Mouse (Mus musculus): Measurements from ENCODE around the gene Gm12216. TPM values are rescaled to one million over a fixed set of nuclear protein-coding genes. Genes with fewer than 3 reads are reported as not detected.

The Gm12216 gene
- polyA plus RNA-seq, 2 experiments = 0.43 to 0.74 TPM

GRCm38 (mm10) chr11:53794671-53795557 lies 64.1 kb downstream of the Gm12216 start:
- WGBS = 61% methylated on average over 25 of the region's 25 CpGs
- H3K9ac ChIP-seq (ENCODE audit: low read depth, low read length, severe bottlenecking) = no peak overlapping the region

DNA sequence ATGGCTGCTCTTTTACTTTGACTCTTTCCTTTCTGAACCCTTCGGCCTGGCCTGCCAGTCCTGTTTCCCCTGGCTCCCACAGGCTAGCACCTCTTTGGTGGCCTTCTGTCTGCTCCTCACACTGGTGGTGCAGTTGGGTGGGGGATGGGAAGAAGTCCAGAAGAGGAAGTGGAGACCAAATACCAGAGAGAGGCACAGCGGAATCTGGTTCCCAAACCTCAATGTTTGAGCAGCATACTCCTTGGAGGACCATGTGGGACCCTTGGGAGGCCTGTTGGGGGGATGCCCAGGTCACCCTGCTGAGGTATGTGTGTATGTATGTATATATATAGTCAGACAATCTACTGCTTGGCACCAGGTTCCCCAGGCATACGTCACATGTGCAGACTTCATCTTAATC lies 65.0 kb downstream of the Gm12216 start:
- no peak overlapping the region for H3K9ac ChIP-seq (ENCODE audit: low read depth, low read length, severe bottlenecking)
- H3K36me3 ChIP-seq (ENCODE audit: control insufficient read depth, insufficient read depth, low read length) = no peaks in the 10 kb centered on the region
- H3K27me3 ChIP-seq (ENCODE audit: control insufficient read depth, insufficient read depth, low read length) = no peaks in the 10 kb centered on the region
- H3K4me2 ChIP-seq (replicated peaks; ENCODE audit: low read depth, low read length, severe bottlenecking) = no peak overlapping the region
- no peak overlapping the region for H3K4me3 ChIP-seq (replicated peaks; ENCODE audit: low read length)
- no peaks in the 10 kb centered on the region for H3K9me3 ChIP-seq (ENCODE audit: control insufficient read depth, low read length)
- 72% methylated on average over 3 of the region's 3 CpGs for WGBS
- DNase-seq (ENCODE audit: low spot score) (no peak), ATAC-seq (ENCODE audit: low FRiP score, low read depth) (no peak)
- no peak for TF ChIP-seq POLR2A (IDR thresholded peaks at IDR 0.05; ENCODE audit: borderline replicate concordance, extremely low read depth, insufficient read depth, insufficient read length)
- no peak overlapping the region for H3K27ac ChIP-seq (replicated peaks; ENCODE audit: low read depth, low read length)
- H3K4me1 ChIP-seq (ENCODE audit: control insufficient read depth, insufficient read depth, low read length) = peaks cover 14% of the 10 kb centered on the region

More at GRCm38 (mm10) chr11:53794671-53795557, 64.1 kb downstream of the Gm12216 start:
- Histone ChIP-seq H3K4me2 (replicated peaks; ENCODE audit: low read depth, low read length, severe bottlenecking) (no peak overlapping the region), H3K27me3 (ENCODE audit: control insufficient read depth, insufficient read depth, low read length) (no peaks in the 10 kb centered on the region), H3K4me3 (replicated peaks; ENCODE audit: low read length) (no peak overlapping the region), H3K36me3 (ENCODE audit: control insufficient read depth, insufficient read depth, low read length) (no peaks in the 10 kb centered on the region), H3K27ac (replicated peaks; ENCODE audit: low read depth, low read length) (no peak overlapping the region), H3K9me3 (ENCODE audit: control insufficient read depth, low read length) (no peaks in the 10 kb centered on the region), H3K4me1 (ENCODE audit: control insufficient read depth, insufficient read depth, low read length) (peaks cover 14% of the 10 kb centered on the region)
- ATAC-seq (ENCODE audit: low FRiP score, low read depth) (no peak), DNase-seq (ENCODE audit: low spot score) (no peak)
- no peak for TF ChIP-seq POLR2A (IDR thresholded peaks at IDR 0.05; ENCODE audit: borderline replicate concordance, extremely low read depth, insufficient read depth, insufficient read length)

GRCm38 (mm10) chr11:53792986-53793385 lies 66.1 kb downstream of the Gm12216 start:
- 23% methylated on average over 3 of the region's 3 CpGs for WGBS
- Histone ChIP-seq H3K4me1 (ENCODE audit: control insufficient read depth, insufficient read depth, low read length) (peaks cover 14% of the 10 kb centered on the region), H3K9ac (ENCODE audit: low read depth, low read length, severe bottlenecking) (no peak overlapping the region), H3K36me3 (ENCODE audit: control insufficient read depth, insufficient read depth, low read length) (no peaks in the 10 kb centered on the region), H3K27ac (replicated peaks; ENCODE audit: low read depth, low read length) (no peak overlapping the region), H3K4me2 (replicated peaks; ENCODE audit: low read depth, low read length, severe bottlenecking) (no peak overlapping the region), H3K4me3 (replicated peaks; ENCODE audit: low read length) (no peak overlapping the region), H3K27me3 (ENCODE audit: control insufficient read depth, insufficient read depth, low read length) (no peaks in the 10 kb centered on the region), H3K9me3 (ENCODE audit: control insufficient read depth, low read length) (no peaks in the 10 kb centered on the region)
- no peak for TF ChIP-seq POLR2A (IDR thresholded peaks at IDR 0.05; ENCODE audit: borderline replicate concordance, extremely low read depth, insufficient read depth, insufficient read length)
- DNase-seq (ENCODE audit: low spot score) (peak; percentile 60), ATAC-seq (ENCODE audit: low FRiP score, low read depth) (no peak)

GRCm38 (mm10) chr11:53789277-53789676 lies 69.8 kb downstream of the Gm12216 start:
- Histone ChIP-seq H3K27ac (replicated peaks; ENCODE audit: low read depth, low read length) (no peak overlapping the region), H3K9me3 (ENCODE audit: control insufficient read depth, low read length) (no peaks in the 10 kb centered on the region), H3K27me3 (ENCODE audit: control insufficient read depth, insufficient read depth, low read length) (no peaks in the 10 kb centered on the region), H3K4me1 (ENCODE audit: control insufficient read depth, insufficient read depth, low read length) (peaks cover 7% of the 10 kb centered on the region; the same call in 1 of the 2 replicates), H3K4me3 (replicated peaks; ENCODE audit: low read length) (no peak overlapping the region), H3K9ac (ENCODE audit: low read depth, low read length, severe bottlenecking) (no peak overlapping the region), H3K4me2 (replicated peaks; ENCODE audit: low read depth, low read length, severe bottlenecking) (no peak overlapping the region), H3K36me3 (ENCODE audit: control insufficient read depth, insufficient read depth, low read length) (no peaks in the 10 kb centered on the region)
- TF ChIP-seq POLR2A (IDR thresholded peaks at IDR 0.05; ENCODE audit: borderline replicate concordance, extremely low read depth, insufficient read depth, insufficient read length) = no peak
- 63% methylated on average over 3 of the region's 3 CpGs for WGBS
- DNase-seq (ENCODE audit: low spot score) (no peak), ATAC-seq (ENCODE audit: low FRiP score, low read depth) (no peak)

DNA sequence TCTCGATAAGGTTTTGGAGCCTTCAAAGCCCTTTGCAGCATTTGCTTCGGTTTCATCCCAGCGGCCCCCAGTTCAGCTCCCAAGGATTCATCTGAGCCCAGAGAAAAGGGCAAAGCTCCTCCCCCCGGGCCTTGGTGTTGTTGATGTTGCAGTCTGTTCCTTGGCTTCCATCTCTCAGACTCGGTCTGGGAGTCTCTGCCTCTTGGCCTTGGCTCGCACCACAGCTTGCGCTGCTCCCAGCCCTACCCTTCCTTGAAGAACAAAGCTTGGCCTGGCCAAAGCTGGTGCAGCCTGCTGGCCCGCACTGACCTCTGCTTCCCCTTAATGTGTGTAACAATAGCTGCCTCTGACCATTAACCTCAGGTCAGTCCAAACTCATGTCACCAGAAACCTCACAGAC lies 70.9 kb downstream of the Gm12216 start:
- H3K4me3 ChIP-seq (replicated peaks; ENCODE audit: low read length) = no peak overlapping the region
- ATAC-seq (ENCODE audit: low FRiP score, low read depth) (no peak), DNase-seq (ENCODE audit: low spot score) (no peak)
- H3K9me3 ChIP-seq (ENCODE audit: control insufficient read depth, low read length) = no peaks in the 10 kb centered on the region
- no peak overlapping the region for H3K9ac ChIP-seq (ENCODE audit: low read depth, low read length, severe bottlenecking)
- H3K4me2 ChIP-seq (replicated peaks; ENCODE audit: low read depth, low read length, severe bottlenecking) = no peak overlapping the region
- no peaks in the 10 kb centered on the region for H3K36me3 ChIP-seq (ENCODE audit: control insufficient read depth, insufficient read depth, low read length)
- TF ChIP-seq POLR2A (IDR thresholded peaks at IDR 0.05; ENCODE audit: borderline replicate concordance, extremely low read depth, insufficient read depth, insufficient read length) = no peak
- no peak overlapping the region for H3K27ac ChIP-seq (replicated peaks; ENCODE audit: low read depth, low read length)
- WGBS = 86% methylated on average over 8 of the region's 8 CpGs
- no peaks in the 10 kb centered on the region for H3K4me1 ChIP-seq (ENCODE audit: control insufficient read depth, insufficient read depth, low read length)
- no peaks in the 10 kb centered on the region for H3K27me3 ChIP-seq (ENCODE audit: control insufficient read depth, insufficient read depth, low read length)

Measured in limb, embryonic 14.5 days (tissue).